Comparison of ENCODE assay signal across 18 mouse cellular contexts in the genomic region with DNA sequence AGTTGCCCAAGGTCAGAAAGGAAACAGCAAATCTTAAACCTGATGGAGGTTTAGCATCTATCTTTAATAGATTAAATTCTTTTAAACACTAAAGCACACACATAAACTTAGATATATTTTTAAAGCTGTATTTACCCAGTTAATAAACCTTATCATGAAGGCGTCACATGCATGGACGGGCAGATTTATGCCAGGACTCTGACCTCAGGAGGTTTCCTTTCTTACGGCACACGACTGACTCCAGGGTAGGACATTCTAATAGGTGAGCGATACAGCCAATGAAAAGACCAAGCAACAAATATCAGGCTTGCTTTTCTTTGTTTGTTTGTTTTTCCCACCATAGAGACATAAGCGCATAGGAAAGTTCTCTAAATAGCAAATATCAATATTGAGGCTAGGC.
"Had no signal": no experiment of that assay in that cellular context is flagged by ENCODE, and none has a peak within 500 bp of the region (broad histone marks: within the 10 kb centered on the region; RNA-seq: fewer than 3 reads in every experiment).

No protein-coding gene starts in this region.

- DNase-seq: kidney, adult 9 months; kidney, postnatal 14 days; kidney, postnatal 4 days; left cerebral cortex, postnatal 4 days; liver, embryonic 13.5 days; lung, adult 2 months; lung, postnatal 14 days; lung, postnatal 4 days; thymus, adult 2 months; thymus, postnatal 14 days; thymus, postnatal 4 days had no signal

- H3K4me1 ChIP-seq: limb, embryonic 15.5 days; liver, embryonic 13.5 days; midbrain, embryonic 12.5 days; midbrain, embryonic 15.5 days; neural tube, embryonic 12.5 days; neural tube, embryonic 15.5 days had no signal

- H3K4me3 ChIP-seq: limb, embryonic 12.5 days; limb, embryonic 15.5 days; liver, embryonic 13.5 days; midbrain, embryonic 12.5 days; midbrain, embryonic 15.5 days; neural tube, embryonic 12.5 days; neural tube, embryonic 15.5 days had no signal

- H3K9me3 ChIP-seq: limb, embryonic 15.5 days; liver, embryonic 13.5 days; midbrain, embryonic 12.5 days; midbrain, embryonic 15.5 days; neural tube, embryonic 12.5 days; neural tube, embryonic 15.5 days had no signal

- H3K4me2 ChIP-seq: limb, embryonic 12.5 days; limb, embryonic 15.5 days; liver, embryonic 13.5 days; midbrain, embryonic 12.5 days; midbrain, embryonic 15.5 days; neural tube, embryonic 12.5 days; neural tube, embryonic 15.5 days had no signal

- H3K9ac ChIP-seq: limb, embryonic 12.5 days; limb, embryonic 15.5 days; liver, embryonic 13.5 days; midbrain, embryonic 12.5 days; midbrain, embryonic 15.5 days; neural tube, embryonic 12.5 days; neural tube, embryonic 15.5 days had no signal

- H3K27me3 ChIP-seq: limb, embryonic 12.5 days; limb, embryonic 15.5 days; liver, embryonic 13.5 days; midbrain, embryonic 12.5 days; midbrain, embryonic 15.5 days; neural tube, embryonic 12.5 days; neural tube, embryonic 15.5 days had no signal

- ATAC-seq: inflammation-experienced regulatory T-cells, adult 6 months; midbrain, embryonic 15.5 days had no signal

- H3K36me3 ChIP-seq: limb, embryonic 12.5 days; limb, embryonic 15.5 days; liver, embryonic 13.5 days; midbrain, embryonic 12.5 days; midbrain, embryonic 15.5 days; neural tube, embryonic 12.5 days; neural tube, embryonic 15.5 days had no signal

- H3K27ac ChIP-seq: limb, embryonic 12.5 days; limb, embryonic 15.5 days; liver, embryonic 13.5 days; midbrain, embryonic 12.5 days; midbrain, embryonic 15.5 days; neural tube, embryonic 12.5 days; neural tube, embryonic 15.5 days had no signal
